Mouse (Mus musculus) WW6 (cell line): ENCODE results near the gene Cdh6.
A peak's percentile ranks its signal among the peaks of the same experiment; 100 is the strongest.

Source experiments
- DNase-seq: peaks from one replicate; pipeline ENCODE4 v3.0.0-alpha.2; 2013; ENCODE audit warnings: low read depth, low spot score

Cdh6 gene

DNA sequence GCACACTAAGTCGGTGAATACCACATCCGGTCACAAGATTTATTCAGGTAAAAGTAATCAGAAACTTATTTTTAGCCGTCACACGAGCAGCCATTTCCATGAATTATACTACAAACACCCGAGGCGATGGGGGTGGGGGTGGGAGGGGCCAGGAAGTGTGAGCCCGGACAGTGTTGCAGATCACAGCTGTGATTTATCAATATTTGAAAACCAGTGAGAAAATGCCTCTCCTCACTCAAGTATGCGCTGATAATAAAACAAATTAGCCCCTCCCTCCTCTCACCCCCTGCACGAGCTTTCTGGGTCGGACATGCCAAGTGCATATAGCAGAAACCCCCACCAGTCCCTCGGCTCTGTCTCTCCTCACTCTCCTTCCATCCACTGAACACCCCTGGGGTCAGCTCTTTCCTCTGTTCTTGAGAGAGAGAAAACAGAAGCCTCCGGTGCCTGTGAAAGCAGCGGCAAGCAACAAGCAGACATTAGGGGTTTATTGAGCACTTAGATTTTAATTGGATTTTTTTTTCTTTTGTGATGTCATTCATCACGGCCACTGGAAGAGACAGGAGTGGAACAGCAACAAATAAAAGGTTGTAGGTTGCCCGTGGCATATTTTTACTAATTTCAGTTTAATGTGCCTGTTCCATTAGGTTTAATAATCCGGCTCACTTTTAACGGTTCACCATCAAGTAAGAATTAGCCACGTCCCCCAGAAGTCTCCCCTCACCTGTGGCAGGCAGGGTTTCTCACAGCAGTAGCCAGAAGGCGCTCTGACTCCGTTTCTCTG is 105.9 kb downstream of the Cdh6 start:
- no peak for DNase-seq

DNA sequence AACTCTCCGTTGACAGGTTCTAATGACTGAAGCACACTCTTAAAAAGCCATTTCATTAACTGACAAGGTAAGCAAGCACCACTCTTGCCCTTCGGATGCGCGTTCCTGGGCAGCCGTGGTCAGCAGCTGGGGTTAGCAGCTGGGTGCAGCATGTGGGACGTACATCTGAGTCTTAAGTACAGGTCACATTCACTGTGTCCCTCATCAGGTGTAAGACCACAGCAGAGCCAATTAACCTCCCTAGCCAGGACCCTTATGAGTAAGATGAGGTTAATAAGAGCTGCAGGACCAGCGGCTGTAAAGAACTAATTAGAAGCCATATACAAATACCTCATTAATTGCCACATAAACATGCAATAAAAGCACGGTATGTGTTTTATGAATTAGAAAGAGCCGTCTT is 106.7 kb downstream of the Cdh6 start:
- DNase-seq, result no peak

DNA sequence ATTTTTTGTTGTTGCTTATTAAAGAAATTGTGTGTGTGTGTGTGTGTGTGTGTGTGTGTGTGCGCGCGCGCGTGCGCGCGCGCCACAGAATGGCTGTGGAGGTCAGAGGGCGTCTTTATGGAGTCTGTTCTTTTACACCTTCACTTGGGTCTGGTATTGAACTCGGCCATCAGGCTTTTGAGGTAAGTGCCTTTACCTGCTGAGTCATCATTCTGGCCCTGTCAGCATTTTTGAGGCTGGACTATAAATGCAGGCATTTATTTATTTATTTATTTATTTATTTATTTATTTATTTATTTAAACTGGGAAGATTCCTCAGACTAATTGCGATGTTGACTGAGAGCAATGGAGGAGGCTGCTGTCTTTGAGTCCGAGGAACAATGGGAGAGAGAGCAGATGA is 109.8 kb downstream of the Cdh6 start:
- DNase-seq, result no peak

DNA sequence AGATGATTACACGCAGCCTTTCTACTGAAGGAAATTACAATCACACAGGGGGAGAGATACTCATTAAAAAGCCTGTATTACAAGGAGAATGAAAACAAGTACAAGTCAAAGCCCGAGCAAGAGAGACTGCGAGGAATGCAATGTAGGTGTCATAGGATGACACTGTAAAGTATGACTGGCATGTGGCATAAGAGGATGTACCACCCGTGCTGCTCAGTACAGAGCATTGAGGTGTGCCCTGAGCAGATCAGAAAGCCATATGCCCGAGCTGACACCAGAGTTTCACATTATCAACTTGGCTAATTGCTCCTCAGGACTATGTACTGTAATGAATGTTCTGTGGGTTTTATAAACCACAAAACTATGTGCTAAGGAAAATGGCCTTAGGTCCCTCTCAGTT is 115.7 kb downstream of the Cdh6 start:
- DNase-seq, result no peak

DNA sequence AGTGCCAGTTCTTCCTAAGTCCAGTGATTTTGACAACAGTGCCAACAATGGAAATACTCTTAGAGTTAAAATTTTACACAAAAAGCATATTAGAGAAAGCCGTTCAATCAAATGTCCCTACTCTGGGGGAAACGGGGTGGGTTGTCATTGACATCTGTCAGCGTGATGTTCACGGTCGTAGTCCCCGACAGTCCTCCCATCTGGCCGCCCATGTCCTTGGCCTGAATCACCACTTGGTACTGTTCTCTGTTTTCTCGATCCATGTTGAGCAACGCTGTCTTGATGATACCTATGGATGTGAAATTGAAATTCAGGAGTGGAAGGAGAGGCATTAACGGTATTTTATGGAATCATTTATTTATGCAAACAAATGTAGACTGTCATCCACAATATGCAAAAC is 116.2 kb downstream of the Cdh6 start:
- no peak for DNase-seq

DNA sequence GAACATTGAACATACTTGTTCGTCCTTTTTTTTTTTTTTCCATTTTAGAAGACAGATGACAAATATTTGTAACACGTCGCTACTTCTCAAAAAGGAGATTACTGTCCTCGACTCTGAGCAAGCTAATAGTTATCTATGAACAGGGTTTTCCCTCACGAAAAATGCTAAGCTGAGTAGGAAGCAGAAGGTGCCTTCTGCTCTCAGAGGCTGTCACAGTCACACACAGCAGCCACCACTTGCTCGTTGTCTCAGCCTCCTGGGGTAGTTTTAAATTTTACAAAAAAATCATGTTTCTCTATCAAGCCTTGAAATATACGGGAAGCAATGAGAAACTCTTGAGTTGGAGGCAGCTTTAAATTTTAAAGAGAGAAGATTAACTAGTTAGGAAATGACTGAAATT is 125.6 kb downstream of the Cdh6 start:
- no peak for DNase-seq

DNA sequence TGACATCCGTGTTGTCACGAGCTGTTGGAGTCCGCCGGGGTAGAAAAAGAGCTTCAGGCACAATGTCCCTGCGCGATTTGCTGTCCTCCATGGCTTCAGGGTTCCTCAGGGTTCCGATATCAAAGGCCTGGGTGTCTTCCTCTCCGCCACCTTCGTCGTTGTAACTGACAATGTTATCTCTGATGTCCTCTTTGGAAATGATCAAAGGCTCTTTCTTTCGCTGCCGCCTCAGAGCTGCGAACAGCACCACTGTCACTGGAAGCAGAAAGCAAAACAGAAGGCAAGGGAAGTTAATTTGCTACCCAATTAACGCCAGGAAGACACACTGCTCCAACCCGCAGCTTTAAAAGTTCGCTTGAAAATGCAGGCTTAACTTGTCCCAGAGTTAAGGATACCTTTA is 139.0 kb downstream of the Cdh6 start:
- DNase-seq, result no peak

DNA sequence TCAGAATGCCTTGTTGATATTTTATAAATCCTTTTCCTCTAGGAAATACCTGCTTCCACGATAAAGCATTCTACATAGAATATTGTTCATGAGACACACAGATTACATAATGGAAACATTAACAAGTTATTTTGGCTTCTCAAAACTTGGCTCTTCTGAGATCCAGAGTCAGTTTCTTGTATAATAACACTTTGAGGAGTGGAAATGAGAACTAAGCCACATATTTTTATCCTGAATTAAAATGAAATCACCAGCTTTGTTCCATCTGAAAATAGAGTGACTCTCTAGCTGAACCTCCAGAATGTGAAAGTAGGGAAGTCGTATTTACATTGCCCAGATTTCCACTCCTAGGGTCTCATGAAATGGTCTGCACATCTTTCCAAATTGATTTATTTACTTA is 142.8 kb downstream of the Cdh6 start:
- DNase-seq, result no peak

DNA sequence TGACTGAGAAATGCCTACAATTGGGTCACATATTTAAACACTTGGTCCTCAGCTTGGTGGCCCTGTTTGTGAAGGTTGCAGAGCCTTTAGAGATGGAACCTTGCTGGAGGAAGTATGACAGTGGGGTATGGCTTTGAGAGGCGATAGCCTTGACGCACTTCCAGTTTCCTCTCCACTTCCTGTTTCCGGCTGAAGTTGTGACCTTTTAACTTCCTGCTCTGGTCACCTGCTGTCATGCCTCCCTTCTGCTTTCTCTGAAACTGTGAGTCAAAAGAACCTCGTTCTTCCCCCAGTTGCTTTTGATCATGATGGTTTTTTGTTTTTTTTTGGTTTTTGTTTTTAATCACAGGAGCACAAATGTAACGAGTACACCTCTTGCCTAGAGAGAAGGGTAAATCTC is 146.0 kb downstream of the Cdh6 start:
- no peak for DNase-seq

DNA sequence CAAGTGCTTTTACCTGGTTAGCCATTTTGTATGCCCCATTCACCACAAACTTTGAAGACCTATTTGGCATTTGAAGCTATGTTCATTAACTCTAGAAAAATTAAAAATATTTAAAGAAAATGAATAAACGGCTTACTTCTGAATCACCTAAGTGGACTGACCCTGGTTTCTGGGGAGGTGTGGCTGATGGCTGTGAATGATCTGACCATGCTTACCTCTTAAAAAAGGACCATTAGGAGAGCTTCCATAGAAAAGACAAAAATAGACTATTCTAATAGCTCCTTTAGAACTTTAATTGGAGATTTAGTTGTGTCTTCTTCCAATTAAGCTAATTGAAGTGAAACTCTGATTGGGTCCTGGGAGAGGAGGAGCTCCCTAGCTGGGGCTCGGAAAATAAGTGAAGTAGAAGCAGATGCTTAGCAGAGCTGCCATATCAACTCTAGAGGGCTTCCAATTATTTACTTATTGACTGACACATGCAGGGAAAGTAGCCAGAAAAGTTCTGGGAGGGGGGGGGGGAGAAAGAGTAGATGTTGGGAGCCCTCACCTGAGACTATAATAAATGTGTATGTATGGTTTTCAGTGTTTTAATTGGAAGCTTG is 156.6 kb downstream of the Cdh6 start:
- DNase-seq, result no peak

DNA sequence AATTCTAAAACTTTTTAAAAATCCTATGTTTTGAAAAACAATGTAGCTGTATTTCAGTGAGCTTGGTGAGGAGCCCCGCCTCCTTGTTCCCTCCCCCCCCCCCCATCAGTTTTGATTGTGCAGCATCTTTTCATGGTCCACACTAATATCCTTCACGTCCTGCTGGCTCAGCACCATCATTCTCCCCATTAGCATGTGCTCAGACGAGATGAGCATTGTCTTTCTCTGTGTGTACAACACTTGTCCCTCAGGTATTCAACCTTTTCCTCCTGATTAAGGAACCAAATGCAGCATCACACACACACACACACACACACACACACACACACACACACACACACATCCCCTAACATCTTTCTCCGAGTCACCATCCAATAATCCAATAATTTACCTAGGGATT is 164.7 kb downstream of the Cdh6 start:
- no peak for DNase-seq

DNA sequence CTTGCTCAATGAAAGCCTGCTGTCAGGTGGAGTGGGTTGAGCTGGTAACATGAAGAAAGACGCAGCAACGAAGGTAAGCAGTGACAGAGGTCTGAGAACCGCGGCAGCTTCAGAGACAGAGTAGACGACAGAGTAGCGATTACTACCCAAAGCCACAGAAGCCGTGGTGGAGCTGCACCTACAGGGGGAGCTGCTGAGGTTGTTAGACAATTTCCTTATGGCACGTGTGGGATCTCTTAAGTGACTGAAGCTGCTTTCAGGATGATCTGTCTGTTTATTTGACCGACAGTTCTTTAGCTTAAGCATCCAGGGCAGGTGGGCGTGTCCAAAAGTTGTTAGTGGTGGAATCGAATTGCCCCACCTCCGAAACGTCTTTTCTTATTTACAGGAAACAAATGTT is 167.5 kb downstream of the Cdh6 start:
- peak; percentile 57 for DNase-seq

DNA sequence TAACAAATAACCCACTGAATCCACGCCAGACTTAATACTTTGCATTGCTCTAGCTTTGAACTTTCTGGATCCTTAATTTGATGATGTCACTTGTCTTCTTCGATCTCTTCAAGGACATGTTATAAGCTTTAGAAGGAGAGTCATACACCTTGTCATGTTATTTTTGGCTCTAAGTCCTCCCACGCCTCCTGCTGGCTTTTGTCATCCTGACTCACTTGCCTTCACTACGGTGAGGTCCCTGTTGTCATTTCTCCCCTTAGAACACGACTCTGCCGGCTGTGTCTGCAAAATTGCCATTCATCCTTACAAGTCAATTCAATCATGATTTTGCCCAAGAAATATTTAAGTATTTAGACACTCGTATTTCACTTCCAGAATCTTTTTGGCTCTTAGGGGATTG is 171.9 kb downstream of the Cdh6 start:
- no peak for DNase-seq

DNA sequence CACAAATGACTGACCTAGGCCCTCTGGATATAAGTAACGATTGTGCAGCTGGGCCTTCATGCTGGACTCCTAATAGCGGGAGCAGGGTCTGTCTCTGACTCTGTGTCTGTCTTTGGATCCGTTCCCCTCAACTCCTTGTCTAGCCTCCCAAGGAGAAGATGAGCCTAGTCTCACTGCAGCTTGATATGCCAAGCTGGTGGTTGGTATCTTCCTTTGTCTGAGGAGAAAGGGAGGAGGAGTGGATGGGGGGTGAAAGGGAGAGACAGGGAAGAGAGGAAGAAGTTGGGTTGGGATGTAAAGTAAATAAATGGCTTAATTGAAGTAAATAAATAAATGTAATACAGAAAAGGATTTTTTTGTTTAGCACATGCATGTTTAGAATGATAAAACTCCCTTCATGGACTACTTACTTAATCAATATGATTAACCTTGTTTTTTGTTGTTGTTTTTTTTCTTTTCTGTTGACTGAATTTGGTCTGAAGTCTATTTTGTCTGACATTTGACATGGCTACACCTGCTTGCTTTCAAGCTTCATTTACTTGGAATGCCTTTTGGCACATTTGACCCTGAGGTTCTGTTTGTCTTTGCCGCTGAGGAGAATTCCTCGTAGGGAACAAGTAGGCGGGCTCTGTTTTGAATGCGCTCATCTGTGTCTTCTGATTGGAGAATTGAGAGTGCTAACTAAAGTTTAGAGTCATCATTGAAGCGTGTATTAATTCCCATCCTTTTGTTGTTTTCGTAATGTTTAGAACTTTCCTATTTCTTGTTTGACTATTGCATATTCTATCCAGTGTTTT is 178.7 kb downstream of the Cdh6 start:
- DNase-seq, result no peak
